Mouse (Mus musculus) hindbrain, embryonic 16.5 days (tissue): ENCODE data around the gene Amer1. TPM values are rescaled to one million over a fixed set of nuclear protein-coding genes. Genes with fewer than 3 reads are reported as not detected.

ENCODE experiments used
- ATAC-seq: fragments of 200-750 bp; cut with Nextera tagmentation; 2 replicates; pipeline ENCODE4 v1.8.0; 2017; ENCODE audit warnings: moderate TSS enrichment, moderate library complexity
- H3K27ac ChIP-seq: fragments of 300-500 bp; sonication (generic); 2 replicates; pipeline ENCODE4 v1.5.1; 2014; ENCODE audit warnings: low read depth, mild to moderate bottlenecking, control low read depth, low read length, moderate library complexity
- H3K27me3 ChIP-seq: fragments of 300-500 bp; sonication (generic); replicated peaks from 2 replicates; pipeline ENCODE4 v1.6.1; 2014; ENCODE audit warnings: low read length; ENCODE audit not compliant: control insufficient read depth, insufficient read depth
- H3K36me3 ChIP-seq: fragments of 300-500 bp; sonication (generic); 2 replicates; pipeline ENCODE4 v1.6.1; 2014; ENCODE audit warnings: mild to moderate bottlenecking, low read length, moderate library complexity, mixed read lengths; ENCODE audit not compliant: control insufficient read depth, insufficient read depth
- H3K4me1 ChIP-seq: fragments of 300-500 bp; sonication (generic); 2 replicates; pipeline ENCODE4 v1.6.1; 2014; ENCODE audit warnings: low read depth, low read length; ENCODE audit not compliant: control insufficient read depth, insufficient read depth
- H3K4me2 ChIP-seq: fragments of 300-500 bp; sonication (generic); 2 replicates; pipeline ENCODE4 v1.6.1; 2014; ENCODE audit warnings: mild to moderate bottlenecking, low read length, control low read depth, moderate library complexity
- H3K4me3 ChIP-seq: fragments of 300-500 bp; sonication (generic); 2 replicates; pipeline ENCODE4 v1.5.1; 2014; ENCODE audit warnings: mild to moderate bottlenecking, low read length, control low read depth, moderate library complexity
- H3K9ac ChIP-seq: fragments of 300-500 bp; sonication (generic); 2 replicates; pipeline ENCODE4 v1.6.1; 2014; ENCODE audit warnings: low read depth, mild to moderate bottlenecking, control low read depth, low read length, moderate library complexity
- H3K9me3 ChIP-seq: fragments of 300-500 bp; sonication (generic); 2 replicates; pipeline ENCODE4 v1.6.1; 2014; ENCODE audit warnings: mild to moderate bottlenecking, low read length, moderate library complexity; ENCODE audit not compliant: control insufficient read depth
- WGBS: fragments of 180-500 bp; shearing (Covaris S2); extraction: QIAGEN DNeasy Blood & Tissue Kit; methylation state at CpG from one replicate; pipeline ENCODE4 v1.1.7; 2014; 5-methylcytosine and 5-hydroxymethylcytosine counted together
- polyA plus RNA-seq: library from polyadenylated mRNA; unstranded; fragments of >200 nt; fragmentation: Nextera tagmentation; extraction: Ambion mirVana; gene quantifications from 2 replicates; pipeline ENCODE4 v1.2.1, GENCODE M21; 2015

Amer1 gene
- polyA plus RNA-seq, 1 experiment from 2014 or later: 13.6 TPM

- ATAC-seq: no peak
- Histone ChIP-seq H3K4me1 (peaks cover 4% of the 10 kb centered on the region), H3K27me3 (no peaks in the 10 kb centered on the region), H3K9me3 (no peaks in the 10 kb centered on the region), H3K36me3 (no peaks in the 10 kb centered on the region), H3K27ac (no peak overlapping the region), H3K9ac (no peak overlapping the region), H3K4me2 (no peak overlapping the region), H3K4me3 (no peak overlapping the region)
- 80% methylated on average over 1 of the region's 1 CpGs for WGBS
Measured at GRCm38 (mm10) chrX:95437236-95437635, 7.4 kb downstream of the Amer1 start.

- H3K9ac ChIP-seq: no peak overlapping the region
- no peak overlapping the region for H3K27ac ChIP-seq
- H3K27me3 ChIP-seq: no peaks in the 10 kb centered on the region
- H3K4me1 ChIP-seq: no peaks in the 10 kb centered on the region
- ATAC-seq: no peak
- no peak overlapping the region for H3K4me3 ChIP-seq
- H3K9me3 ChIP-seq: peaks cover 2% of the 10 kb centered on the region; the same call in 1 of the 2 replicates
- no peaks in the 10 kb centered on the region for H3K36me3 ChIP-seq
- no peak overlapping the region for H3K4me2 ChIP-seq
Measured at GRCm38 (mm10) chrX:95373101-95373500, 71.6 kb downstream of the Amer1 start.

Other genes starting within 250 kb of the Amer1 start
- 47.7 and 48.0 TPM in 2 replicates for gene Arhgef9, start 248.0 kb downstream of the Amer1 start, polyA plus RNA-seq
- 0.24 and 0.30 TPM in 2 replicates for gene Asb12, start 113.1 kb upstream of the Amer1 start, polyA plus RNA-seq
- gene Pfn5, start 113.2 kb upstream of the Amer1 start, polyA plus RNA-seq: not detected in 2 replicates
- 58.8 and 64.7 TPM in 2 replicates for gene Zc4h2, start 213.6 kb upstream of the Amer1 start, polyA plus RNA-seq